Mouse (Mus musculus) layer of hippocampus, adult 11-12 months (tissue): ENCODE results near the gene Ulk4.

Experiments
- DNase-seq: peaks from one replicate; pipeline ENCODE4 v3.0.0; 2022; ENCODE audit warnings: low spot score

Ulk4 gene

GRCm38 (mm10) chr9:121107101-121107500 is 169.9 kb downstream of the Ulk4 start:
- DNase-seq: no peak

GRCm38 (mm10) chr9:121101516-121101915 is 175.5 kb downstream of the Ulk4 start:
- DNase-seq: no peak

- DNase-seq: no peak
Observed at GRCm38 (mm10) chr9:121099453-121099852, 177.5 kb downstream of the Ulk4 start.

- DNase-seq: no peak
Observed at GRCm38 (mm10) chr9:121093760-121094159, 183.2 kb downstream of the Ulk4 start.

GRCm38 (mm10) chr9:121092568-121092967 is 184.4 kb downstream of the Ulk4 start:
- no peak for DNase-seq

- peak; percentile 33 for DNase-seq
Observed at GRCm38 (mm10) chr9:121091016-121091735, 185.8 kb downstream of the Ulk4 start.

- no peak for DNase-seq
Observed at GRCm38 (mm10) chr9:121087661-121088060, 189.3 kb downstream of the Ulk4 start.

- DNase-seq: no peak
Observed at GRCm38 (mm10) chr9:121084191-121084590, 192.8 kb downstream of the Ulk4 start.

GRCm38 (mm10) chr9:121080834-121081233 is 196.2 kb downstream of the Ulk4 start:
- no peak for DNase-seq

- no peak for DNase-seq
Observed at GRCm38 (mm10) chr9:121080413-121080812, 196.6 kb downstream of the Ulk4 start.

GRCm38 (mm10) chr9:121079388-121080088 is 197.5 kb downstream of the Ulk4 start:
- DNase-seq: peak; percentile 64

GRCm38 (mm10) chr9:121076291-121076690 is 200.7 kb downstream of the Ulk4 start:
- no peak for DNase-seq

- peak; percentile 83 for DNase-seq
Observed at GRCm38 (mm10) chr9:121075246-121075645, 201.8 kb downstream of the Ulk4 start.

GRCm38 (mm10) chr9:121074726-121075125 is 202.3 kb downstream of the Ulk4 start:
- no peak for DNase-seq

GRCm38 (mm10) chr9:121072127-121072757 is 204.8 kb downstream of the Ulk4 start:
- DNase-seq: no peak

- no peak for DNase-seq
Observed at GRCm38 (mm10) chr9:121071461-121072126, 205.4 kb downstream of the Ulk4 start.

GRCm38 (mm10) chr9:121071050-121071449 is 205.9 kb downstream of the Ulk4 start:
- DNase-seq: no peak

- no peak for DNase-seq
Observed at GRCm38 (mm10) chr9:121068115-121068514, 208.9 kb downstream of the Ulk4 start.

GRCm38 (mm10) chr9:121067043-121067442 is 210.0 kb downstream of the Ulk4 start:
- peak; percentile 27 for DNase-seq

- DNase-seq: no peak
Observed at GRCm38 (mm10) chr9:121065383-121065978, 211.5 kb downstream of the Ulk4 start.

- no peak for DNase-seq
Observed at GRCm38 (mm10) chr9:121064606-121065355, 212.2 kb downstream of the Ulk4 start.
